ENCODE assay signal across 9 mouse cellular contexts in genomic region chr10:33905489-33905888, GRCm38 (mm10). TPM values are rescaled to one million over a fixed set of nuclear protein-coding genes. Genes with fewer than 3 reads are reported as not detected.
A peak's percentile ranks its signal among the peaks of the same experiment; 100 is the strongest.
DNase-seq lines count a peak whose midpoint lies in the region; ATAC-seq lines count a peak whose summit lies in the region.
"Had no signal": no experiment of that assay in that cellular context is flagged by ENCODE, and none has a peak within 500 bp of the region (broad histone marks: within the 10 kb centered on the region; RNA-seq: fewer than 3 reads in every experiment).

No protein-coding gene starts in this region.

- H3K27ac ChIP-seq in lung, embryonic 16.5 days (ENCODE audit: low read length) = no peak overlapping the region
- H3K27ac ChIP-seq in forebrain, embryonic 10.5 days = no peak overlapping the region
- H3K27ac ChIP-seq in neural tube, embryonic 14.5 days (ENCODE audit: low read depth, low read length) = no peak overlapping the region

- DNase-seq in lung, postnatal 14 days = no peak
- no peak for DNase-seq in forebrain, embryonic 10.5 days (ENCODE audit: extremely low spot score, low spot score)
- DNase-seq in kidney, postnatal 25 days = peak; percentile 7 to 34
- no peak for DNase-seq in cerebellum, adult 11 months
- DNase-seq in left cerebral cortex, postnatal 14 days (ENCODE audit: low spot score in 2 of 2) = no peak
- no peak for DNase-seq in layer of hippocampus, adult 8-10 months (ENCODE audit: low spot score in 2 of 2)

- no peaks in the 10 kb centered on the region for H3K4me1 ChIP-seq in lung, embryonic 16.5 days (replicated peaks; ENCODE audit: control insufficient read depth, insufficient read depth, low read length)
- peaks cover 14% of the 10 kb centered on the region for H3K4me1 ChIP-seq in forebrain, embryonic 10.5 days
- no peaks in the 10 kb centered on the region for H3K4me1 ChIP-seq in neural tube, embryonic 14.5 days (ENCODE audit: control insufficient read depth, insufficient read depth, low read length)

- peak overlapping the region; percentile 47; the same call in 1 of the 2 replicates for H3K4me3 ChIP-seq in lung, embryonic 16.5 days (ENCODE audit: low read length)
- peak overlapping the region; percentile 56 for H3K4me3 ChIP-seq in forebrain, embryonic 10.5 days
- H3K4me3 ChIP-seq in neural tube, embryonic 14.5 days (ENCODE audit: low read depth, low read length) = peak overlapping the region; percentile 32; the same call in 1 of the 2 replicates

- intact Hi-C loops in left cerebral cortex, postnatal 14 days (cut with DNase I) = no loop called here

- no peaks in the 10 kb centered on the region for H3K9me3 ChIP-seq in lung, embryonic 16.5 days (ENCODE audit: control insufficient read depth, low read length)
- H3K9me3 ChIP-seq in forebrain, embryonic 10.5 days = no peaks in the 10 kb centered on the region
- no peaks in the 10 kb centered on the region for H3K9me3 ChIP-seq in neural tube, embryonic 14.5 days (ENCODE audit: control insufficient read depth, low read length)

- ATAC-seq in lung, embryonic 16.5 days (ENCODE audit: low read depth) = no peak
- ATAC-seq in neural tube, embryonic 14.5 days (ENCODE audit: low read depth) = peak; percentile 44; the same call in 1 of the 2 replicates

- H3K4me2 ChIP-seq in lung, embryonic 16.5 days (ENCODE audit: low read depth, low read length) = peak overlapping the region; percentile 60
- peak overlapping the region; percentile 62 for H3K4me2 ChIP-seq in neural tube, embryonic 14.5 days (ENCODE audit: low read depth, low read length)

- no peaks in the 10 kb centered on the region for H3K36me3 ChIP-seq in lung, embryonic 16.5 days (ENCODE audit: control insufficient read depth, insufficient read depth, low read length)
- H3K36me3 ChIP-seq in forebrain, embryonic 10.5 days (replicated peaks) = no peaks in the 10 kb centered on the region
- H3K36me3 ChIP-seq in neural tube, embryonic 14.5 days (ENCODE audit: control insufficient read depth, insufficient read depth, low read length) = no peaks in the 10 kb centered on the region

- H3K9ac ChIP-seq in lung, embryonic 16.5 days (ENCODE audit: low read length) = no peak overlapping the region; the same call in 1 of the 2 replicates
- no peak overlapping the region for H3K9ac ChIP-seq in neural tube, embryonic 14.5 days (replicated peaks; ENCODE audit: low read depth, low read length)

- WGBS in lung, embryonic 16.5 days = 8% methylated on average over 6 of the region's 6 CpGs
- 3% methylated on average over 6 of the region's 6 CpGs for WGBS in forebrain, embryonic 10.5 days
- WGBS in neural tube, embryonic 14.5 days = 6% methylated on average over 6 of the region's 6 CpGs

- H3K27me3 ChIP-seq in lung, embryonic 16.5 days (ENCODE audit: control insufficient read depth, insufficient read depth, low read depth, low read length) = no peaks in the 10 kb centered on the region
- H3K27me3 ChIP-seq in forebrain, embryonic 10.5 days (ENCODE audit: poor library complexity, severe bottlenecking) = no peaks in the 10 kb centered on the region
- no peaks in the 10 kb centered on the region for H3K27me3 ChIP-seq in neural tube, embryonic 14.5 days (ENCODE audit: control insufficient read depth, insufficient read depth, low read length)

RNA-seq across cellular contexts. Expression of gene Rsph4a, which starts 0.6 kb away (rescaled TPM):
- 1.9 and 2.2 TPM in 2 replicates for polyA plus RNA-seq in lung, embryonic 16.5 days (2015; fragmentation: Nextera tagmentation; extraction: Ambion mirVana)
- 0.06 and 0.10 TPM in 2 replicates for polyA plus RNA-seq in forebrain, embryonic 10.5 days (2016; fragmentation: Nextera tagmentation; extraction: Ambion mirVana)
- 1.1 and 1.7 TPM in 2 replicates for polyA plus RNA-seq in neural tube, embryonic 14.5 days (2014; fragmentation: Nextera tagmentation; extraction: Ambion mirVana)
- total RNA-seq in left cerebral cortex, postnatal 14 days (2021) = 1 to 10 TPM; 3.3 to 4.5 TPM
- total RNA-seq in layer of hippocampus, adult 8-10 months (2022) = 1 to 10 TPM; 4.4 to 6.5 (median 5.9) TPM
- total RNA-seq: neutrophil, adult 5-6 weeks had no signal

RNA-seq across cellular contexts. Expression of gene Zup1, which starts 45.6 kb away (rescaled TPM):
- 20.3 and 20.7 TPM in 2 replicates for polyA plus RNA-seq in lung, embryonic 16.5 days (2015; fragmentation: Nextera tagmentation; extraction: Ambion mirVana)
- polyA plus RNA-seq in forebrain, embryonic 10.5 days (2016; fragmentation: Nextera tagmentation; extraction: Ambion mirVana) = 19.3 and 20.5 TPM in 2 replicates
- polyA plus RNA-seq in neural tube, embryonic 14.5 days (2014; fragmentation: Nextera tagmentation; extraction: Ambion mirVana) = 24.3 and 25.8 TPM in 2 replicates
- 10 to 100 TPM; 11.1 to 12.1 TPM for total RNA-seq in left cerebral cortex, postnatal 14 days (2021)
- 10 to 100 TPM; 15.7 to 23.6 (median 17.9) TPM for total RNA-seq in layer of hippocampus, adult 8-10 months (2022)

RNA-seq across cellular contexts. Expression of gene Sult3a1, which starts 48.0 kb away (rescaled TPM):
- not detected in 2 replicates for polyA plus RNA-seq in lung, embryonic 16.5 days (2015; fragmentation: Nextera tagmentation; extraction: Ambion mirVana)
- not detected in 2 replicates for polyA plus RNA-seq in forebrain, embryonic 10.5 days (2016; fragmentation: Nextera tagmentation; extraction: Ambion mirVana)
- not detected in 2 replicates for polyA plus RNA-seq in neural tube, embryonic 14.5 days (2014; fragmentation: Nextera tagmentation; extraction: Ambion mirVana)
- total RNA-seq in left cerebral cortex, postnatal 14 days (2021) = not detected
- not detected for total RNA-seq in layer of hippocampus, adult 8-10 months (2022)
- total RNA-seq: neutrophil, adult 5-6 weeks had no signal

Comparison
In these comparisons a context has a peak if more than half of its experiments do, and no peak if none do; other contexts are left out.
1. DNase-seq: peak in kidney, postnatal 25 days (2 of 2); none in lung, postnatal 14 days (single experiment), forebrain, embryonic 10.5 days (single experiment), cerebellum, adult 11 months (single experiment), left cerebral cortex, postnatal 14 days (0 of 2) and layer of hippocampus, adult 8-10 months (0 of 2).
2. Peak in every context shown above with its lines, with median percentiles within 50 percentile points of each other: H3K4me3 ChIP-seq.